Mouse (Mus musculus): ENCODE data around the gene Sass6. TPM values are rescaled to one million over a fixed set of nuclear protein-coding genes. Genes with fewer than 3 reads are reported as not detected.
A peak's percentile ranks its signal among the peaks of the same experiment; 100 is the strongest.
"Not testable (repeated sequence)": the region's sequence is repeated elsewhere in the genome, so short reads cannot be mapped to it uniquely, and the experiment has no call there.

Sass6 gene
- polyA plus RNA-seq, 1 experiment = 1.3 TPM

GRCm38 (mm10) chr3:116659856-116660430 is 65.2 kb downstream of the Sass6 start:
- Histone ChIP-seq H3K27me3 (ENCODE audit: control insufficient read depth, insufficient read depth, insufficient read length) (no peaks in the 10 kb centered on the region), H3K79me2 (ENCODE audit: control insufficient read depth, insufficient read depth) (peaks cover 73% of the 10 kb centered on the region), H3K36me3 (ENCODE audit: control insufficient read depth, insufficient read depth) (no peaks in the 10 kb centered on the region), H3K4me2 (ENCODE audit: low read depth) (no peak overlapping the region), H3ac (ENCODE audit: control insufficient read depth, insufficient read length) (no peak overlapping the region), H3K4me3 (no peak overlapping the region)
- TF ChIP-seq E2F4 (IDR thresholded peaks at IDR 0.05; ENCODE audit: insufficient read depth) = no peak
- no peak for TF ChIP-seq MYOG (IDR thresholded peaks at IDR 0.05; ENCODE audit: control insufficient read depth in 1 of 3, insufficient read depth in 1 of 3, insufficient read length in 2 of 3, low read depth in 2 of 3)
- TF ChIP-seq REST (IDR thresholded peaks at IDR 0.05; ENCODE audit: insufficient read depth, insufficient read length) = no peak
- no peak for TF ChIP-seq TCF12 (IDR thresholded peaks at IDR 0.05; ENCODE audit: insufficient read depth, poor library complexity, severe bottlenecking)
- TF ChIP-seq MAX (IDR thresholded peaks at IDR 0.05; ENCODE audit: low read depth) = no peak
- no peak for TF ChIP-seq USF1 (IDR thresholded peaks at IDR 0.05; ENCODE audit: low read depth)
- no peak for TF ChIP-seq POLR2AphosphoS2 (IDR thresholded peaks at IDR 0.05; ENCODE audit: insufficient read length, low read depth)
- TF ChIP-seq MYOD1 (IDR thresholded peaks at IDR 0.05; ENCODE audit: control insufficient read depth in 1 of 3, insufficient read length in 2 of 3, low read depth in 2 of 3) = no peak
- TF ChIP-seq SRF (IDR thresholded peaks at IDR 0.05; ENCODE audit: control insufficient read depth, insufficient read length, low read depth) = no peak
- TF ChIP-seq POLR2A (IDR thresholded peaks at IDR 0.05; ENCODE audit: insufficient read length, low read depth) = no peak

GRCm38 (mm10) chr3:116661288-116661869 is 66.6 kb downstream of the Sass6 start:
- H3K79me2 ChIP-seq (ENCODE audit: control insufficient read depth, insufficient read depth) = peaks cover 59% of the 10 kb centered on the region
- peak overlapping the region; percentile 56 for H3K4me3 ChIP-seq
- H3K4me2 ChIP-seq (ENCODE audit: low read depth) = peak overlapping the region; percentile 87
- H3K27me3 ChIP-seq (ENCODE audit: control insufficient read depth, insufficient read depth, insufficient read length) = no peaks in the 10 kb centered on the region
- no peaks in the 10 kb centered on the region for H3K36me3 ChIP-seq (ENCODE audit: control insufficient read depth, insufficient read depth)
- H3ac ChIP-seq (ENCODE audit: control insufficient read depth, insufficient read length) = peak overlapping the region; percentile 94
- no peak for TF ChIP-seq MYOD1 (IDR thresholded peaks at IDR 0.05; ENCODE audit: control insufficient read depth in 1 of 3, insufficient read length in 2 of 3, low read depth in 2 of 3)
- TF ChIP-seq TCF12 (IDR thresholded peaks at IDR 0.05; ENCODE audit: insufficient read depth, poor library complexity, severe bottlenecking) = no peak
- TF ChIP-seq CEBPB (IDR thresholded peaks at IDR 0.05; ENCODE audit: insufficient read depth, poor library complexity, severe bottlenecking) = no peak
- no peak for TF ChIP-seq E2F4 (IDR thresholded peaks at IDR 0.05; ENCODE audit: insufficient read depth)
- TF ChIP-seq REST (IDR thresholded peaks at IDR 0.05; ENCODE audit: insufficient read depth, insufficient read length) = no peak
- TF ChIP-seq POLR2AphosphoS2 (IDR thresholded peaks at IDR 0.05; ENCODE audit: insufficient read length, low read depth) = no peak
- no peak for TF ChIP-seq POLR2A (IDR thresholded peaks at IDR 0.05; ENCODE audit: insufficient read length, low read depth)
- no peak for TF ChIP-seq SRF (IDR thresholded peaks at IDR 0.05; ENCODE audit: control insufficient read depth, insufficient read length, low read depth)
- no peak for TF ChIP-seq MAX (IDR thresholded peaks at IDR 0.05; ENCODE audit: low read depth)
- no peak for TF ChIP-seq USF1 (IDR thresholded peaks at IDR 0.05; ENCODE audit: low read depth)

GRCm38 (mm10) chr3:116661870-116662414 is 67.2 kb downstream of the Sass6 start:
- Histone ChIP-seq H3K4me2 (ENCODE audit: low read depth) (peak overlapping the region; percentile 87), H3K27me3 (ENCODE audit: control insufficient read depth, insufficient read depth, insufficient read length) (no peaks in the 10 kb centered on the region), H3ac (ENCODE audit: control insufficient read depth, insufficient read length) (peak overlapping the region; percentile 94), H3K79me2 (ENCODE audit: control insufficient read depth, insufficient read depth) (peaks cover 54% of the 10 kb centered on the region), H3K4me3 (peak overlapping the region; percentile 56), H3K36me3 (ENCODE audit: control insufficient read depth, insufficient read depth) (no peaks in the 10 kb centered on the region)
- TF ChIP-seq MAX (IDR thresholded peaks at IDR 0.05; ENCODE audit: low read depth) = no peak
- peak in 1 of 3 experiments; percentile 43 for TF ChIP-seq MYOG (IDR thresholded peaks at IDR 0.05; ENCODE audit: control insufficient read depth in 1 of 3, insufficient read depth in 1 of 3, insufficient read length in 2 of 3, low read depth in 2 of 3)
- TF ChIP-seq SRF (IDR thresholded peaks at IDR 0.05; ENCODE audit: control insufficient read depth, insufficient read length, low read depth) = no peak
- no peak for TF ChIP-seq TCF12 (IDR thresholded peaks at IDR 0.05; ENCODE audit: insufficient read depth, poor library complexity, severe bottlenecking)

- peak within 1 kb of the TSS; percentile 90 for H3K4me2 ChIP-seq (ENCODE audit: low read depth)
- TF ChIP-seq SRF (IDR thresholded peaks at IDR 0.05; ENCODE audit: control insufficient read depth, insufficient read length, low read depth) (peak; percentile 55), MYOD1 (IDR thresholded peaks at IDR 0.05; ENCODE audit: control insufficient read depth in 1 of 3, insufficient read length in 2 of 3, low read depth in 2 of 3) (peak in 1 of 3 experiments; percentile 45), POLR2AphosphoS2 (IDR thresholded peaks at IDR 0.05; ENCODE audit: insufficient read length, low read depth) (peak; percentile 99), CEBPB (IDR thresholded peaks at IDR 0.05; ENCODE audit: insufficient read depth, poor library complexity, severe bottlenecking) (no peak), USF1 (IDR thresholded peaks at IDR 0.05; ENCODE audit: low read depth) (no peak), TCF3 (IDR thresholded peaks at IDR 0.05; ENCODE audit: insufficient read length, low read depth) (peak; percentile 32), REST (IDR thresholded peaks at IDR 0.05; ENCODE audit: insufficient read depth, insufficient read length) (peak; percentile 31), POLR2A (IDR thresholded peaks at IDR 0.05; ENCODE audit: insufficient read length, low read depth) (peak; percentile 99), MYOG (IDR thresholded peaks at IDR 0.05; ENCODE audit: control insufficient read depth in 1 of 3, insufficient read depth in 1 of 3, insufficient read length in 2 of 3, low read depth in 2 of 3) (peak in 1 of 3 experiments; percentile 38), E2F4 (IDR thresholded peaks at IDR 0.05; ENCODE audit: insufficient read depth) (no peak), TCF12 (IDR thresholded peaks at IDR 0.05; ENCODE audit: insufficient read depth, poor library complexity, severe bottlenecking) (no peak), MAX (IDR thresholded peaks at IDR 0.05; ENCODE audit: low read depth) (no peak)
- H3K79me2 ChIP-seq (ENCODE audit: control insufficient read depth, insufficient read depth) = peaks cover 48% of the 10 kb centered on the region
- no peaks in the 10 kb centered on the region for H3K36me3 ChIP-seq (ENCODE audit: control insufficient read depth, insufficient read depth)
- H3K27me3 ChIP-seq (ENCODE audit: control insufficient read depth, insufficient read depth, insufficient read length) = no peaks in the 10 kb centered on the region
- peak within 1 kb of the TSS; percentile 56 for H3K4me3 ChIP-seq
- peak within 1 kb of the TSS; percentile 94 for H3ac ChIP-seq (ENCODE audit: control insufficient read depth, insufficient read length)
These were observed 67.7 kb downstream of the Sass6 start, which contains the start of gene Mfsd14a for GRCm38 (mm10) chr3:116662463-116662863. Gene Mfsd14a, minus strand, starts transcription at chr3:116662677.

GRCm38 (mm10) chr3:116664281-116664680 is 69.5 kb downstream of the Sass6 start:
- H3K4me3 ChIP-seq; H3K36me3 ChIP-seq (ENCODE audit: control insufficient read depth, insufficient read depth); H3K4me2 ChIP-seq (ENCODE audit: low read depth); H3K27me3 ChIP-seq (ENCODE audit: control insufficient read depth, insufficient read depth, insufficient read length); H3ac ChIP-seq (ENCODE audit: control insufficient read depth, insufficient read length): not testable (repeated sequence)
- peaks cover 30% of the 10 kb centered on the region for H3K79me2 ChIP-seq (ENCODE audit: control insufficient read depth, insufficient read depth)
